Mouse (Mus musculus) adrenal gland (tissue): ENCODE data around the gene Odr4.

Experiments used
- intact Hi-C: fragments of 180-260 bp; cut with DNase I; formaldehyde crosslinking; loops from one replicate; pipeline ENCODE4 v1.15.1; 2025
- long read RNA-seq, 2 experiments: library from polyadenylated mRNA; unstranded; transcript quantifications; one replicate each; pipeline ENCODE4 v2.0.0; 2020; ENCODE audit warnings: borderline replicate concordance in 1 of 2; ENCODE audit not compliant: insufficient replicate concordance in 1 of 2

Odr4 gene
- long read RNA-seq, experiment 1, transcript Odr4-205 (14 exons, 3,273 nt): major isoform, 20 of 85 reads
- long read RNA-seq, experiment 1, partial matches to known transcripts: 51 of 85 reads
- long read RNA-seq, experiment 1, other reads (novel, unspliced or antisense): 14 of 85 reads
- long read RNA-seq, experiment 2, transcript Odr4-205 (14 exons, 3,273 nt): major isoform, 24 of 83 reads
- long read RNA-seq, experiment 2, partial matches to known transcripts: 48 of 83 reads
- long read RNA-seq, experiment 2, other reads (novel, unspliced or antisense): 10 of 83 reads

GRCm38 (mm10) chr1:150392638-150393487 is at the start of gene Odr4, which contains the start of gene Tpr:
TSS of gene Odr4 (minus strand) at chr1:150393080.
TSS of gene Tpr (plus strand) at chr1:150392838.
- intact Hi-C loops: loop anchor here (10.0 kb wide), 1 partner anchor 52 kb away; no protein-coding TSS in a partner anchor

- intact Hi-C loops: loop anchor here (10.0 kb wide), 2 partner anchors 47 to 53 kb away; partner anchors contain the start of genes Odr4 and Tpr
These were observed 48.9 kb upstream of the Odr4 start for GRCm38 (mm10) chr1:150441731-150442130.

GRCm38 (mm10) chr1:150438641-150439040 is 45.8 kb upstream of the Odr4 start:
- intact Hi-C loops: no loop called here

- intact Hi-C loops: no loop called here
These were observed 33.3 kb upstream of the Odr4 start for GRCm38 (mm10) chr1:150426216-150426615.

GRCm38 (mm10) chr1:150425665-150426064 is 32.8 kb upstream of the Odr4 start:
- intact Hi-C loops: no loop called here

GRCm38 (mm10) chr1:150418426-150418825 is 25.5 kb upstream of the Odr4 start:
- intact Hi-C loops: no loop called here

GRCm38 (mm10) chr1:150416006-150416405 is 23.1 kb upstream of the Odr4 start:
- intact Hi-C loops: no loop called here

- intact Hi-C loops: loop anchor here (5.0 kb wide), 1 partner anchor 37 kb away; no protein-coding TSS in a partner anchor
These were observed 17.1 kb upstream of the Odr4 start for GRCm38 (mm10) chr1:150409996-150410395.

- intact Hi-C loops: no loop called here
These were observed 14.4 kb upstream of the Odr4 start for GRCm38 (mm10) chr1:150407285-150407684.

GRCm38 (mm10) chr1:150404555-150404954 is 11.7 kb upstream of the Odr4 start:
- intact Hi-C loops: no loop called here

GRCm38 (mm10) chr1:150403914-150404313 is 11.0 kb upstream of the Odr4 start:
- intact Hi-C loops: no loop called here

GRCm38 (mm10) chr1:150396001-150396400 is 3.1 kb upstream of the Odr4 start:
- intact Hi-C loops: loop anchor here (10.0 kb wide), 1 partner anchor 49 kb away; no protein-coding TSS in a partner anchor

GRCm38 (mm10) chr1:150393488-150393852 is 590 bp upstream of the Odr4 start:
- intact Hi-C loops: loop anchor here (10.0 kb wide), 1 partner anchor 51 kb away; no protein-coding TSS in a partner anchor

GRCm38 (mm10) chr1:150391931-150392637 is 796 bp downstream of the Odr4 start:
- intact Hi-C loops: loop anchor here (10.0 kb wide), 1 partner anchor 53 kb away; no protein-coding TSS in a partner anchor

GRCm38 (mm10) chr1:150389390-150390129 is 3.3 kb downstream of the Odr4 start:
- intact Hi-C loops: loop anchor here (10.0 kb wide), 1 partner anchor 55 kb away; no protein-coding TSS in a partner anchor

- intact Hi-C loops: no loop called here
These were observed 5.3 kb downstream of the Odr4 start for GRCm38 (mm10) chr1:150387572-150387971.

- intact Hi-C loops: no loop called here
These were observed 8.7 kb downstream of the Odr4 start for GRCm38 (mm10) chr1:150384138-150384537.

- intact Hi-C loops: loop anchor here (5.0 kb wide), 1 partner anchor 542 kb away; no protein-coding TSS in a partner anchor
These were observed 18.6 kb downstream of the Odr4 start for GRCm38 (mm10) chr1:150374247-150374646.

GRCm38 (mm10) chr1:150372895-150373294 is 20.0 kb downstream of the Odr4 start:
- intact Hi-C loops: loop anchor here (5.0 kb wide), 1 partner anchor 541 kb away; no protein-coding TSS in a partner anchor

GRCm38 (mm10) chr1:150360864-150361263 is 32.0 kb downstream of the Odr4 start:
- intact Hi-C loops: no loop called here
